Mouse (Mus musculus): Measurements from ENCODE around the gene Cplx2. TPM values are rescaled to one million over a fixed set of nuclear protein-coding genes. Genes with fewer than 3 reads are reported as not detected.

The Cplx2 gene
- polyA plus RNA-seq (2015; fragmentation: Nextera tagmentation; extraction: Ambion mirVana), result 3.2 and 3.4 TPM in 2 replicates

GRCm38 (mm10) chr13:54371049-54371386 is at the start of gene Cplx2:
TSS of gene Cplx2 (plus strand) at chr13:54371349.
- H3K27ac ChIP-seq, result no peak within 1 kb of the TSS
- H3K4me1 ChIP-seq (replicated peaks), result peaks cover 19% of the 10 kb centered on the region
- H3K4me2 ChIP-seq (replicated peaks), result peak within 1 kb of the TSS; percentile 81
- no peaks in the 10 kb centered on the region for H3K9me3 ChIP-seq
- peaks cover 5% of the 10 kb centered on the region for H3K27me3 ChIP-seq (replicated peaks)
- ATAC-seq, result no peak
- no peaks in the 10 kb centered on the region for H3K36me3 ChIP-seq
- H3K4me3 ChIP-seq (replicated peaks), result peak within 1 kb of the TSS; percentile 38
- WGBS, result 2% methylated on average over 7 of the region's 7 CpGs
- H3K9ac ChIP-seq, result no peak within 1 kb of the TSS; the same call in 1 of the 2 replicates

GRCm38 (mm10) chr13:54322396-54323306 is 48.5 kb upstream of the Cplx2 start:
- WGBS, result 35% methylated on average over 19 of the region's 19 CpGs
- no peak for ATAC-seq
- Histone ChIP-seq H3K27ac (no peak overlapping the region), H3K4me2 (replicated peaks) (no peak overlapping the region), H3K9me3 (no peaks in the 10 kb centered on the region), H3K36me3 (no peaks in the 10 kb centered on the region), H3K9ac (no peak overlapping the region), H3K4me1 (replicated peaks) (no peaks in the 10 kb centered on the region), H3K27me3 (replicated peaks) (no peaks in the 10 kb centered on the region), H3K4me3 (replicated peaks) (no peak overlapping the region)

DNA sequence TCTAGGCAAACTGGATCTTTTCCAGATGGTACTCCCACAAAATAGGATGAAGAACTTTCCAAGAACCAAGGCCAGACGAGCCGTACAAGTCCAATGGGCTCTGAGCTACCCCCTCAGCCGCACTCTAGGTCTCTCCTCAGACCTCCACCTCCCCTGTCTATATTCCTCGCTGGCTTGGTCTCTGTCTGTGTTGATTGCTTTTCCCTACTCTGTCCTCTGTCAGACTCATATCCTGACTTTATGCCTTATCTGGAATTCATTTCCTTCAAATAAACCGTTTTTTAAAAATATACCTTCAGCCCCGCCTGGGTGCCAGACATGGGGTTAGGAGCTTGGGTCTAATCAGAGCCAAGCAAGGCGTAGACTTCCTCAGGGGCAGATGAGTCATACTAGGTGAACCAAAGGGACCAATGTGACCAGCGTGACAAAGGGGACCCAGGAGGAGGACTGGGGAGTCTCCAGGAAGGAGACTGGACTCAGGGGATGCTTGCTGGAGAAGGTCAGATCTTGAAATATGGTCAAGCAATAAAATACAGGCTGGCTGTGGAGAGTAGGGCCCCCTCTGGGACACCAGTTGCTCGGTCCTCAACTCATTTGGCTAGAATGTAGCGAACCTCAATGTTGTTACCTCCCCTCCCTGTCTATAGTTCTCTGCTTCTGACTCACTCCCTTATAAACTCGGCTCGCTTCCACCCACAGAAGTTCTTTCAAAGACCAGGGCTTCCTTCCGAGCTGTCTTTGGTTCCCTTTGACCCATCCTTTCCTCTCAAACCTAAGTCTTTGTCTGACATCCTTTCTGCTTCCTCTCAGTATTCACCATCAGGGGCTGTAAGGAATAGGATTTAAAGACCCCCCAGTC is 47.6 kb upstream of the Cplx2 start:
- 72% methylated on average over 13 of the region's 13 CpGs for WGBS
- no peaks in the 10 kb centered on the region for H3K9me3 ChIP-seq
- H3K36me3 ChIP-seq, result no peaks in the 10 kb centered on the region
- no peak for ATAC-seq
- no peaks in the 10 kb centered on the region for H3K4me1 ChIP-seq (replicated peaks)
- no peak overlapping the region for H3K4me2 ChIP-seq (replicated peaks)
- no peak overlapping the region for H3K27ac ChIP-seq
- H3K27me3 ChIP-seq (replicated peaks), result no peaks in the 10 kb centered on the region
- H3K9ac ChIP-seq, result no peak overlapping the region
- H3K4me3 ChIP-seq (replicated peaks), result no peak overlapping the region

DNA sequence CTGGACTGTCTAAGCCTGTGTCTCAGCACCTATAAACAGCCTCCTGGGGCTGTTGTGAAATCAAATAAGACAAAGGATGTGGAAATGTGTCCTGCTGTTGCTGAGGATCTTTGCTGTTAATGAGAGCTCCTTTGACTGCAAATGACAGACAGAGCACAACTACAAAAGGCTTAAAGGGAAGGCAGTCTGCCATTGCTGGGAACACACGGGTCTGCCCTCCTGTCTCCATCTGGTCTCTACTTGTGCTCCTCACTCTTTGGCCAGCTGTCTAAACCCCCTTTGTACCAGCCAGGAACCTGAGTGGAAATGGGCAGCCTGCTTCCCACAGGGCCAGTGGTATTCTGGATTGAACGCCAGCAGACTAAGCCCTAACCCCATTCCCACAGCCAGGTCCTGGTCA is 47.0 kb upstream of the Cplx2 start:
- WGBS, result 79% methylated on average over 2 of the region's 2 CpGs
- no peak for ATAC-seq
- Histone ChIP-seq H3K36me3 (no peaks in the 10 kb centered on the region), H3K4me1 (replicated peaks) (no peaks in the 10 kb centered on the region), H3K27ac (no peak overlapping the region), H3K4me2 (replicated peaks) (no peak overlapping the region), H3K4me3 (replicated peaks) (no peak overlapping the region), H3K27me3 (replicated peaks) (no peaks in the 10 kb centered on the region), H3K9ac (no peak overlapping the region), H3K9me3 (no peaks in the 10 kb centered on the region)

DNA sequence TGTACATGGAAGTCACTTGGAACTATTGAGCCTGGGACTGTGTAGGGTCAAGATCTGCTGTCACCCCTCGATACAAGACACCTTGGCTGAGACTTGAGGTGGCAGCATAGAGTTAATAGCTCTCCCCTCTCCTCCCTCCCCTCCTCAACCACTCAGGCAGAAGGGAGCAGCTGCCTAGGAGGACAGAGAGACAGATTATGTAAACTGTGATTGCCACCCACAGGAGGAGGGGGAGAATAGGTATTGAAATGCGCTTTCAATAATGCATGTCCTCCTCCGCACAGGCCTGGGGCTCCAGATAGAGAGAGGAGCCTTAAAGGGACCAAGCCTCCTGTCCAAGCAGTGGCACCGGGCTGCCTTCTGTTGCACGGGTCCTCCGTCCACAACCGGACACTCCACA is 45.3 kb upstream of the Cplx2 start:
- Histone ChIP-seq H3K4me1 (replicated peaks) (no peaks in the 10 kb centered on the region), H3K27me3 (replicated peaks) (no peaks in the 10 kb centered on the region), H3K36me3 (no peaks in the 10 kb centered on the region), H3K4me3 (replicated peaks) (no peak overlapping the region), H3K9ac (no peak overlapping the region), H3K27ac (no peak overlapping the region), H3K4me2 (replicated peaks) (no peak overlapping the region), H3K9me3 (no peaks in the 10 kb centered on the region)
- 51% methylated on average over 7 of the region's 7 CpGs for WGBS
- no peak for ATAC-seq

DNA sequence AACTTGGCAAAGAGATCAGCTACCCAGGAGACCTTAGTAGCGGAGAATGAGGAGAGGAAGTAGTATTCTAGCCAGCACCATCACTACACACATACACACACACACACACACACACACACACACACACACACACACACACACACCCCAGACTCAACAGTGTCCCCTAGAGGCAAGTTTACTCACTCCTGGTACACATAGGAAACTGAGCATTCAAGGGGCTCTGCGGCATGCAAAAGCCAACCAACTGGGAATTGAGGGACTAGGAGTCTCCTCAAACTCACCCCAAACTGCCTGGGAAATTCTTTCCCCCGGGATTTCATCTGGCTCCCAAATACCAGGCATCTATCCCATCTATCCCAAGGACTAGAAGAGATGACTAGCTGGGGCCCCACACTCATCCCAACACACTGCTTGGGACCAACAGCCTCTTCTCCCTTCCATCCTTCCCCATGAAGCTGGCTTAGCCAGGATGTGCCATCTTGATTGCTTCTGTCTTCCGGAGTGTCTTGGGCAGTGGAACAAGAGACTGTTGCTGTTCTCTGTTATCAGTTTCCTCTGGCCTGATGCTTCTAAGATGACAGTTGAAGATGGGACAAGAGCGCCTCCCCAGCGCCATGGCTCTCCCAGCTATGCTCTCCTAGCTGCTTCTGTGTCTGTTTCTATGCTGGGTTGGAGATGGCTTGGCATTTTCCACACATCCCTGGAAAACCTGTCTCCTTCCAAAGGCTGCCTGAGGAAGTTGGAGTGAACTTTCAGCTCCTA is 44.3 kb upstream of the Cplx2 start:
- Histone ChIP-seq H3K4me2 (replicated peaks) (no peak overlapping the region), H3K4me3 (replicated peaks) (no peak overlapping the region), H3K36me3 (no peaks in the 10 kb centered on the region), H3K9me3 (no peaks in the 10 kb centered on the region), H3K9ac (no peak overlapping the region), H3K27me3 (replicated peaks) (no peaks in the 10 kb centered on the region), H3K4me1 (replicated peaks) (peaks cover 5% of the 10 kb centered on the region), H3K27ac (no peak overlapping the region)
- no peak for ATAC-seq
- 86% methylated on average over 6 of the region's 6 CpGs for WGBS

- Histone ChIP-seq H3K9me3 (no peaks in the 10 kb centered on the region), H3K9ac (no peak overlapping the region), H3K27ac (no peak overlapping the region), H3K36me3 (no peaks in the 10 kb centered on the region), H3K4me2 (replicated peaks) (no peak overlapping the region), H3K27me3 (replicated peaks) (no peaks in the 10 kb centered on the region), H3K4me3 (replicated peaks) (no peak overlapping the region), H3K4me1 (replicated peaks) (peaks cover 10% of the 10 kb centered on the region)
- 85% methylated on average over 1 of the region's 1 CpGs for WGBS
- no peak for ATAC-seq
Measured at GRCm38 (mm10) chr13:54328029-54328428, 43.1 kb upstream of the Cplx2 start.

DNA sequence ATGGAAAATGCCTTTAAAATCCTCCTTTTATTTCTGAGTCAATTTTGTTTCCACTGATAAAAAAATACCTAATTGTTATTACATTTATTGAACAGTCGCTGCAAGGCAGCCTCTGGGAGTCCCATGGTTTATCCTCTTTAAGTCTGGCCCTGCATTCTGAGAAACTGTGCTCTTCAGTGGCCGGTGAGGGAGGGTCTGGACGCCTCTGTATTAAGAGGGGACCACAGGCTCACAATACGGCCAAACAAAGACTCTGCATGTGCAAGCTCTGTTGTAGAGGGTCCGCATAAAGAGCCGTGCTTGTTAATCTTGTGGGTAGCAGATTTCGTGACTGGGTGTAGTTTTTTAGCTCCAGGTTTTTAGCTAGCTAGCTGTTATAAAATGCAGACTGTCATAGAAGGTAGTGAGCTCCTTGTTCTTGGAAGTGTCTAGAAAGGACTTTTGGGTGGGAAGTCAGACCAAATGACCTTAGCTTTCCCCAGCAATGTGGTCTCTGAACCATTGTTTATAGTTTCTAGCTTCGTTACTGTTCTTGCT is 42.1 kb upstream of the Cplx2 start:
- Histone ChIP-seq H3K9me3 (no peaks in the 10 kb centered on the region), H3K27me3 (replicated peaks) (no peaks in the 10 kb centered on the region), H3K4me3 (replicated peaks) (no peak overlapping the region), H3K36me3 (no peaks in the 10 kb centered on the region), H3K4me1 (replicated peaks) (peaks cover 15% of the 10 kb centered on the region), H3K27ac (no peak overlapping the region), H3K4me2 (replicated peaks) (no peak overlapping the region), H3K9ac (no peak overlapping the region)
- no peak for ATAC-seq
- 52% methylated on average over 8 of the region's 8 CpGs for WGBS

DNA sequence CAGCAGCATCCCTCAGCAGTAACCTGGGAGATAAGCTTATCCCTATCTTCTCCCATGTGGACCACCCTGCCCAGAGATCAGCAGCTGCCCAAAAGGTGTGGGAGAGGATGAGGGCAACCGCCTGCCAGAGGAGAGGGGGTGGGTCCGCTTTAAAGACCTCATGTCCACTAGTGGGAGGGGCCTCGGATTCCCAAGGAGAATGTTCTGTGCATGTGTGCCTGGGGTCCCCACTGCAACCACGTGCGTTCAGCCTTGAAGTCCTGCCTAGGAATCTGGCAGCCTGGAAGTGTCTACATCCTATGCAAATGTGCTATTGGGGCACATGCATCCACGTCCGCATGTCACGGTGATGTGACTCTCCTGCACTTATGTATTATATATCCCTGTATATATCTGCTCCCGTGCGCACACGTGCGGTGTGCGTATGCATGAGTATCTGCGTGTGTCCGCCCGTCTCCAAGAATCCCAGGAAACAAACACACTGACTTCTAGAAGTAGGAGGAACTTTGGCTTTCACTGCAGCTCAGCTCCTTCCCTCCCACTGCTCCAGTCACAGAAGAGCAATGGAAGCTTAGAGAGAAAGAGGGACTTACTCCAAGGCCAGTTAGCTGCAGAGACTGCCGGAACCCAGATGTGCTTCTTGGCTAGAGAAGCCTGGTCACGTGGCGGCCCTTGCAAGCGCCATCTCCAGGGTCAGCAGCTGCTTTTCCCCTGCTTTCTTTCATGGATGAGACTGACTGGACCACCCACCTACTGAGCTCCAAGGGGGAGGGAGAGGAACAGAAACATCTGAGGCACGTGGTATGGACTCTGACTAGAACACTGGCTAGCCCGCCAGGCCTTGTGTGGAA is 39.1 kb upstream of the Cplx2 start:
- peak overlapping the region; percentile 24; the same call in 1 of the 2 replicates for H3K4me2 ChIP-seq (replicated peaks)

GRCm38 (mm10) chr13:54332921-54333477 is 38.1 kb upstream of the Cplx2 start:
- ATAC-seq, result no peak
- H3K4me3 ChIP-seq (replicated peaks), result no peak overlapping the region
- H3K9me3 ChIP-seq, result no peaks in the 10 kb centered on the region
- no peak overlapping the region for H3K4me2 ChIP-seq (replicated peaks)
- H3K4me1 ChIP-seq (replicated peaks), result peaks cover 15% of the 10 kb centered on the region
- H3K9ac ChIP-seq, result no peak overlapping the region
- H3K27me3 ChIP-seq (replicated peaks), result no peaks in the 10 kb centered on the region
- WGBS, result 57% methylated on average over 8 of the region's 8 CpGs
- H3K27ac ChIP-seq, result peak overlapping the region; percentile 83; the same call in 1 of the 2 replicates
- H3K36me3 ChIP-seq, result no peaks in the 10 kb centered on the region

More for the DNA sequence above, 39.1 kb upstream of the Cplx2 start:
- no peaks in the 10 kb centered on the region for H3K27me3 ChIP-seq (replicated peaks)
- peaks cover 15% of the 10 kb centered on the region for H3K4me1 ChIP-seq (replicated peaks)
- peak; percentile 87 for ATAC-seq
- H3K9ac ChIP-seq, result no peak overlapping the region
- H3K4me3 ChIP-seq (replicated peaks), result no peak overlapping the region
- no peaks in the 10 kb centered on the region for H3K36me3 ChIP-seq
- 41% methylated on average over 22 of the region's 22 CpGs for WGBS
- peak overlapping the region; percentile 83 for H3K27ac ChIP-seq
- no peaks in the 10 kb centered on the region for H3K9me3 ChIP-seq

DNA sequence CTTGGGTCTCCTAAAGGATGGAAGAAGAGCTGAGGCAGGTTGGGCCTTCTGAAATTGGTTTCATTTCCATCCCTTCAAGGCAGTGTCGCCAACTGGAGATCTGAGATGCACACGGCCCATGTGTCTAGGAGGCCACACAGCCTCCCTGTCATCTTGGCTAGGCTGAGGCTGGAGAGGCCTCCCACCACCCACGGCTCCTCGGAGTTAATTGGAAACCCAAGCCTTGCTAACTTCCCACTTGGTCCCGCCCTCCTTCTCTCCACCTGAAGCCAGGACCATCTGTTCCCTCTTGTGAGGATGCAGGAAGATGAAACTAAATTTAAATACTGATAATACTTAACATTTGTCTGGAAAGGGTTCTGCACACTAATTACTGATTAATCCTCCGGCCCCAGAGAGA is 34.1 kb upstream of the Cplx2 start:
- H3K4me3 ChIP-seq (replicated peaks), result no peak overlapping the region
- WGBS, result 75% methylated on average over 6 of the region's 6 CpGs
- ATAC-seq, result no peak
- peaks cover 8% of the 10 kb centered on the region; the same call in 1 of the 2 replicates for H3K4me1 ChIP-seq (replicated peaks)
- no peaks in the 10 kb centered on the region for H3K36me3 ChIP-seq
- no peak overlapping the region for H3K4me2 ChIP-seq (replicated peaks)
- H3K9me3 ChIP-seq, result no peaks in the 10 kb centered on the region
- H3K27ac ChIP-seq, result no peak overlapping the region
- no peaks in the 10 kb centered on the region for H3K27me3 ChIP-seq (replicated peaks)
- H3K9ac ChIP-seq, result no peak overlapping the region
